8 mouse cellular contexts compared by ENCODE assay signal in genomic region chr17:28016056-28016797, GRCm38 (mm10).
DNase-seq lines count a peak whose midpoint lies in the region; ATAC-seq and TF ChIP-seq lines count a peak whose summit lies in the region.

No protein-coding gene starts in this region.

- peaks cover 63% of the 10 kb centered on the region for H3K4me1 ChIP-seq in embryonic facial prominence, embryonic 13.5 days
- H3K4me1 ChIP-seq in hindbrain, postnatal 0 days (ENCODE audit: insufficient read depth, low read length): peaks cover 21% of the 10 kb centered on the region
- peaks cover 54% of the 10 kb centered on the region for H3K4me1 ChIP-seq in liver, embryonic 11.5 days (replicated peaks; ENCODE audit: control insufficient read depth, insufficient read depth, low read length)
- H3K4me1 ChIP-seq in thymus, adult 2 months (replicated peaks; ENCODE audit: control insufficient read depth, insufficient read depth, low read length): peaks cover 78% of the 10 kb centered on the region

- no peak overlapping the region for H3K9ac ChIP-seq in embryonic facial prominence, embryonic 13.5 days
- H3K9ac ChIP-seq in hindbrain, postnatal 0 days (replicated peaks; ENCODE audit: low read length): no peak overlapping the region
- no peak overlapping the region for H3K9ac ChIP-seq in liver, embryonic 11.5 days (ENCODE audit: low read depth, low read length)

- no peak for TF ChIP-seq POLR2A in thymus, adult 2 months (IDR thresholded peaks at IDR 0.05; ENCODE audit: control insufficient read depth, extremely low read depth, insufficient read depth, low read length, poor library complexity)

- no peak overlapping the region for H3K4me3 ChIP-seq in layer of hippocampus, adult 2 months
- no peak overlapping the region for H3K4me3 ChIP-seq in embryonic facial prominence, embryonic 13.5 days
- no peak overlapping the region for H3K4me3 ChIP-seq in hindbrain, postnatal 0 days (ENCODE audit: low read length)
- H3K4me3 ChIP-seq in liver, embryonic 11.5 days (ENCODE audit: low read depth, low read length): no peak overlapping the region
- H3K4me3 ChIP-seq in thymus, adult 2 months (ENCODE audit: control insufficient read depth, insufficient read depth, low read length): no peak overlapping the region

- no peak for TF ChIP-seq CTCF in layer of hippocampus, adult 2 months (conservative IDR thresholded peaks at IDR 0.05)
- TF ChIP-seq CTCF in hindbrain, postnatal 0 days (IDR thresholded peaks at IDR 0.05; ENCODE audit: low read depth): no peak
- no peak for TF ChIP-seq CTCF in thymus, adult 2 months (IDR thresholded peaks at IDR 0.05; ENCODE audit: borderline replicate concordance, control insufficient read depth, extremely low read depth, insufficient read depth, low read length, poor library complexity)

- DNase-seq in layer of hippocampus, adult 2 months (ENCODE audit: low spot score in 2 of 2): no peak
- DNase-seq in layer of hippocampus, adult 8-10 months (ENCODE audit: low spot score in 2 of 2): no peak
- peak; percentile 34 for DNase-seq in hindbrain, postnatal 0 days (ENCODE audit: low spot score)
- DNase-seq in liver, embryonic 11.5 days (ENCODE audit: low spot score): no peak
- peak; percentile 21 for DNase-seq in splenic B cell, adult 2 months (ENCODE audit: low read depth, low spot score)
- no peak for DNase-seq in right cerebral cortex, postnatal 4 days
- no peak for DNase-seq in thymus, adult 2 months

- no peaks in the 10 kb centered on the region for H3K9me3 ChIP-seq in embryonic facial prominence, embryonic 13.5 days
- H3K9me3 ChIP-seq in hindbrain, postnatal 0 days (ENCODE audit: low read length): no peaks in the 10 kb centered on the region
- no peaks in the 10 kb centered on the region for H3K9me3 ChIP-seq in liver, embryonic 11.5 days (ENCODE audit: control insufficient read depth, low read length)

- WGBS in embryonic facial prominence, embryonic 13.5 days: 88% methylated on average over 8 of the region's 8 CpGs
- 71% methylated on average over 8 of the region's 8 CpGs for WGBS in hindbrain, postnatal 0 days
- WGBS in liver, embryonic 11.5 days: 65% methylated on average over 8 of the region's 8 CpGs
- WGBS in thymus, adult 2 months: 85% methylated on average over 8 of the region's 8 CpGs

- H3K27me3 ChIP-seq in embryonic facial prominence, embryonic 13.5 days: no peaks in the 10 kb centered on the region
- no peaks in the 10 kb centered on the region for H3K27me3 ChIP-seq in hindbrain, postnatal 0 days (ENCODE audit: insufficient read depth, low read length)
- no peaks in the 10 kb centered on the region for H3K27me3 ChIP-seq in liver, embryonic 11.5 days (replicated peaks; ENCODE audit: control insufficient read depth, insufficient read depth, low read length)
- H3K27me3 ChIP-seq in splenic B cell, adult 2 months (ENCODE audit: control insufficient read depth, insufficient read depth, low read length, poor library complexity, severe bottlenecking): no peaks in the 10 kb centered on the region
- no peaks in the 10 kb centered on the region for H3K27me3 ChIP-seq in thymus, adult 2 months (ENCODE audit: control insufficient read depth, insufficient read depth, low read length)

- no peak for ATAC-seq in embryonic facial prominence, embryonic 13.5 days (ENCODE audit: insufficient number of reproducible peaks, insufficient read depth, low FRiP score, low TSS enrichment, low read depth)
- ATAC-seq in hindbrain, postnatal 0 days: peak; percentile 30; the same call in 1 of the 2 replicates
- ATAC-seq in liver, embryonic 11.5 days (replicated peaks; ENCODE audit: low FRiP score): no peak

- H3K4me2 ChIP-seq in embryonic facial prominence, embryonic 13.5 days: no peak overlapping the region
- H3K4me2 ChIP-seq in hindbrain, postnatal 0 days (ENCODE audit: low read depth, low read length): no peak overlapping the region
- no peak overlapping the region; the same call in 1 of the 2 replicates for H3K4me2 ChIP-seq in liver, embryonic 11.5 days

- H3K36me3 ChIP-seq in embryonic facial prominence, embryonic 13.5 days: peaks cover 6% of the 10 kb centered on the region; the same call in 1 of the 2 replicates
- H3K36me3 ChIP-seq in hindbrain, postnatal 0 days (ENCODE audit: insufficient read depth, low read length): no peaks in the 10 kb centered on the region
- H3K36me3 ChIP-seq in liver, embryonic 11.5 days (ENCODE audit: control insufficient read depth, insufficient read depth, low read length): peaks cover 5% of the 10 kb centered on the region; the same call in 1 of the 2 replicates
- no peaks in the 10 kb centered on the region for H3K36me3 ChIP-seq in splenic B cell, adult 2 months (ENCODE audit: control insufficient read depth, insufficient read depth, low read length, poor library complexity, severe bottlenecking)
- no peaks in the 10 kb centered on the region for H3K36me3 ChIP-seq in thymus, adult 2 months (ENCODE audit: control insufficient read depth, insufficient read depth, low read length)

- H3K27ac ChIP-seq in layer of hippocampus, adult 2 months: peak overlapping the region; percentile 62
- peak overlapping the region; percentile 73 for H3K27ac ChIP-seq in embryonic facial prominence, embryonic 13.5 days
- H3K27ac ChIP-seq in hindbrain, postnatal 0 days: peak overlapping the region; percentile 71; the same call in 1 of the 2 replicates
- H3K27ac ChIP-seq in liver, embryonic 11.5 days (ENCODE audit: low read depth, low read length): peak overlapping the region; percentile 84
- no peak overlapping the region for H3K27ac ChIP-seq in thymus, adult 2 months (ENCODE audit: control insufficient read depth, insufficient read depth, low read length)

Comparison
In these comparisons a context has a peak if more than half of its experiments do, and no peak if none do; other contexts are left out.
1. DNase-seq: peak in hindbrain, postnatal 0 days (single experiment) and splenic B cell, adult 2 months (single experiment); none in layer of hippocampus, adult 2 months (0 of 2), layer of hippocampus, adult 8-10 months (0 of 2), liver, embryonic 11.5 days (single experiment), right cerebral cortex, postnatal 4 days (single experiment) and thymus, adult 2 months (single experiment).